Mouse (Mus musculus) forebrain, embryonic 12.5 days (tissue): ENCODE measurements at regions not wholly inside any gene's neighbourhood (a gene's known extent, or its start where the extent isn't known, plus 50 kb on each side); places are given as distances from the start of the nearest gene placed in this dataset.

ENCODE experiments used
- ATAC-seq: fragments of 200-750 bp; cut with Nextera tagmentation; 2 replicates; pipeline ENCODE4 v1.8.0; 2017; ENCODE audit warnings: moderate TSS enrichment; ENCODE audit not compliant: low FRiP score
- H3K27ac ChIP-seq: fragments of 300-500 bp; sonication (generic); 2 replicates; pipeline ENCODE4 v1.5.1; 2016; ENCODE audit warnings: mild to moderate bottlenecking
- H3K27me3 ChIP-seq: fragments of 300-500 bp; sonication (generic); 2 replicates; pipeline ENCODE4 v1.6.1; 2016; ENCODE audit warnings: mild to moderate bottlenecking
- H3K36me3 ChIP-seq: fragments of 300-500 bp; sonication (generic); replicated peaks from 2 replicates; pipeline ENCODE4 v1.6.1; 2016; ENCODE audit warnings: mild to moderate bottlenecking
- H3K4me1 ChIP-seq: fragments of 300-500 bp; sonication (generic); 2 replicates; pipeline ENCODE4 v1.6.1; 2016
- H3K4me2 ChIP-seq: fragments of 300-500 bp; sonication (generic); 2 replicates; pipeline ENCODE4 v1.6.1; 2016; ENCODE audit warnings: mild to moderate bottlenecking, moderate library complexity
- H3K4me3 ChIP-seq: fragments of 300-500 bp; sonication (generic); replicated peaks from 2 replicates; pipeline ENCODE4 v1.5.1; 2016; ENCODE audit warnings: mild to moderate bottlenecking
- H3K9ac ChIP-seq: fragments of 300-500 bp; sonication (generic); 2 replicates; pipeline ENCODE4 v1.6.1; 2016; ENCODE audit warnings: mild to moderate bottlenecking
- H3K9me3 ChIP-seq: fragments of 300-500 bp; sonication (generic); 2 replicates; pipeline ENCODE4 v1.6.1; 2016
- WGBS: fragments of 180-500 bp; shearing (Covaris S2); methylation state at CpG from one replicate; pipeline ENCODE4 v1.1.7; 2016; 5-methylcytosine and 5-hydroxymethylcytosine counted together

DNA sequence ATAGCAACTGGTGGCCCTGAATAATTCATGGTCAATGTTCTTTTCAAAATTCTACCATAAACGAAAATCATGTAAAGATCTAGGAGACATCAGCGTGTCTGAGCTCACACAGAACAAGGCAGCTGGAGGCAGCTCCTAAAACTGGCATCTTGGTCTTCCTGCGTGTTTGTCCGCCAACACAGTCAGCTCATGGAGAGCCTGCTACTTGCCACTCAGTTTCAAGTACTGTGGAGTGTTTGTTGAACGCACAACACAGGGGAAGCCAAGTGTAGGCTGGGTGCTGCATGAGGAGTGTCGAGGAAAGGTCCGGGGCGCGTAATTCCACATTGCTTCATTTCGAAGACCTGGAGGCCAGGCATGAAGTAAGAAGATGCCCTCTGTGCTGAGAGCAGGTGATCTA is 139.0 kb upstream of the Frmd6 start:
- Histone ChIP-seq H3K27me3 (no peaks in the 10 kb centered on the region), H3K4me3 (no peak overlapping the region), H3K9me3 (no peaks in the 10 kb centered on the region), H3K27ac (no peak overlapping the region), H3K4me1 (peaks cover 16% of the 10 kb centered on the region), H3K9ac (no peak overlapping the region), H3K4me2 (no peak overlapping the region), H3K36me3 (no peaks in the 10 kb centered on the region)
- no peak for ATAC-seq
- 94% methylated on average over 10 of the region's 10 CpGs for WGBS

- Histone ChIP-seq H3K27ac (no peak overlapping the region), H3K4me1 (peaks cover 16% of the 10 kb centered on the region), H3K4me3 (no peak overlapping the region), H3K36me3 (no peaks in the 10 kb centered on the region), H3K27me3 (no peaks in the 10 kb centered on the region), H3K4me2 (no peak overlapping the region), H3K9ac (no peak overlapping the region), H3K9me3 (no peaks in the 10 kb centered on the region)
- ATAC-seq: no peak
- whole genome bisulfite sequencing: 87% methylated on average over 12 of the region's 12 CpGs
Measured at GRCm38 (mm10) chr12:70686971-70687370, 138.3 kb upstream of the Frmd6 start.

DNA sequence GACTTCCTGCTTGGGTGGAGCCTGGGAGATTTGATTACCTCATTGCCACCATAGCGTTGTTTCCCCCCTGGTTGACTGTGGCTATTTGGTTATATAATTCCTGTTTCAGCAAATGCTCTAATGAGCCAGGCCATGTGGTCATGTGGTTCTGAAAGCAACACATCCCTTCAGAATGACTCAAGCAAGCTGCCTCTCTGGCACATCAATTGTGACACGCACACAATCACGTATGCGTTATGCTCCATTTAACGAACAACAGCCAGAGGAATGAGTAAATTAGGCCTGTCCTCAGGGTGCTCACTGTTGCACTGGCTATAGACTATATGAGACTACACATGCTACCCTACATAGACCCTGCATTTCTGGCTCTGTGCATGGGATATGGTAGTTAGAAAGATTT is 130.2 kb upstream of the Frmd6 start:
- 63% methylated on average over 5 of the region's 5 CpGs for WGBS
- Histone ChIP-seq H3K4me2 (no peak overlapping the region), H3K9ac (no peak overlapping the region), H3K36me3 (no peaks in the 10 kb centered on the region), H3K27me3 (no peaks in the 10 kb centered on the region), H3K4me3 (no peak overlapping the region), H3K4me1 (no peaks in the 10 kb centered on the region), H3K27ac (no peak overlapping the region), H3K9me3 (no peaks in the 10 kb centered on the region)
- no peak for ATAC-seq

DNA sequence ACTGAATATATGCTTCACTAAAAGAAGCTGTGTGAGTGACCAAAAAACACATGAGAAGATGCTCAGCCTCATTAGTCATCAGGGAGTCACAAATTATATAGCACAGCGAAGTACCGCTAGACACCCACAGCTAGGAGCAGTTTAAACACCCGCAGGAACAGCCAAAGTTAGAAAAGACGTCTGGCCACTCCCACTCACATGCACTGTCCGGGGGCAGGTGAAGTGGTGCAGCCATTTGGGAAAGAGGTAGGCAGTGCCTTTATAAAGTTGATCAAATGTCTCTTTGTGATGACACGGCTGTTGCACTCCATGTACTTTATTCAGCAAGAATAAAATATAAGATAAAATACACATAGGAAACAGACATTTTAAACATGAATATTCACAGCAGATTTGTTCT is 129.1 kb upstream of the Frmd6 start:
- Histone ChIP-seq H3K4me3 (no peak overlapping the region), H3K9ac (no peak overlapping the region), H3K4me2 (no peak overlapping the region), H3K27me3 (no peaks in the 10 kb centered on the region), H3K36me3 (no peaks in the 10 kb centered on the region), H3K27ac (no peak overlapping the region), H3K4me1 (no peaks in the 10 kb centered on the region), H3K9me3 (no peaks in the 10 kb centered on the region)
- no peak for ATAC-seq
- WGBS: 90% methylated on average over 6 of the region's 6 CpGs

GRCm38 (mm10) chr12:70698466-70698865 is 126.8 kb upstream of the Frmd6 start:
- WGBS: 80% methylated on average over 6 of the region's 6 CpGs
- no peak for ATAC-seq

DNA sequence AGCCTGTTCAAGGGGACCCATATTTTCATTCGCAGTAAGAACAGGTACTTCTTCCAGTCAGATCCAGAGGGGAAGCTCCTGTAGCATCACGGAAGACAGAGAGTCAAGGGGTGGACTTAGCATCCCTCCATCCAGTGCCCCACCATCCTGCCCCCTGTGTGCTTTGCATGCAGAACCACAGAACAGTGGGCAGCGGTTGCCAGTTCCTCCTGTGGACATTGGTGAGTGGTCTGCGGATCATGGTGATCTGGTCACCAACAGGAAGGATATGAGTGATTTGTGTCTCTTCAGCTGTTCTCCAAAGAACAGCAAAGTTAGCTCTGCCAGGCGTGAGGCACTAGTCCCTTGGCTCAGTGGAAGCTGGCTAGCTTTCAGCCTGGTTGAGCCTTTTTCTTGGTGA is 122.8 kb upstream of the Frmd6 start:
- Histone ChIP-seq H3K9me3 (no peaks in the 10 kb centered on the region), H3K4me2 (no peak overlapping the region), H3K4me1 (no peaks in the 10 kb centered on the region), H3K27me3 (no peaks in the 10 kb centered on the region), H3K9ac (no peak overlapping the region), H3K4me3 (no peak overlapping the region), H3K36me3 (no peaks in the 10 kb centered on the region), H3K27ac (no peak overlapping the region)
- WGBS: 97% methylated on average over 5 of the region's 5 CpGs
- ATAC-seq: no peak

More at GRCm38 (mm10) chr12:70698466-70698865, 126.8 kb upstream of the Frmd6 start:
- Histone ChIP-seq H3K9me3 (no peaks in the 10 kb centered on the region), H3K36me3 (no peaks in the 10 kb centered on the region), H3K4me2 (no peak overlapping the region), H3K4me1 (no peaks in the 10 kb centered on the region), H3K27me3 (no peaks in the 10 kb centered on the region), H3K9ac (no peak overlapping the region), H3K4me3 (no peak overlapping the region), H3K27ac (no peak overlapping the region)

- no peak overlapping the region for H3K27ac ChIP-seq
- no peak overlapping the region for H3K4me2 ChIP-seq
- H3K27me3 ChIP-seq: no peaks in the 10 kb centered on the region
- 84% methylated on average over 11 of the region's 11 CpGs for WGBS
- H3K36me3 ChIP-seq: no peaks in the 10 kb centered on the region
- no peak overlapping the region for H3K4me3 ChIP-seq
- no peaks in the 10 kb centered on the region for H3K9me3 ChIP-seq
- ATAC-seq: no peak
- H3K4me1 ChIP-seq: no peaks in the 10 kb centered on the region
- no peak overlapping the region for H3K9ac ChIP-seq
Measured at GRCm38 (mm10) chr12:70706806-70707628, 118.3 kb upstream of the Frmd6 start.

DNA sequence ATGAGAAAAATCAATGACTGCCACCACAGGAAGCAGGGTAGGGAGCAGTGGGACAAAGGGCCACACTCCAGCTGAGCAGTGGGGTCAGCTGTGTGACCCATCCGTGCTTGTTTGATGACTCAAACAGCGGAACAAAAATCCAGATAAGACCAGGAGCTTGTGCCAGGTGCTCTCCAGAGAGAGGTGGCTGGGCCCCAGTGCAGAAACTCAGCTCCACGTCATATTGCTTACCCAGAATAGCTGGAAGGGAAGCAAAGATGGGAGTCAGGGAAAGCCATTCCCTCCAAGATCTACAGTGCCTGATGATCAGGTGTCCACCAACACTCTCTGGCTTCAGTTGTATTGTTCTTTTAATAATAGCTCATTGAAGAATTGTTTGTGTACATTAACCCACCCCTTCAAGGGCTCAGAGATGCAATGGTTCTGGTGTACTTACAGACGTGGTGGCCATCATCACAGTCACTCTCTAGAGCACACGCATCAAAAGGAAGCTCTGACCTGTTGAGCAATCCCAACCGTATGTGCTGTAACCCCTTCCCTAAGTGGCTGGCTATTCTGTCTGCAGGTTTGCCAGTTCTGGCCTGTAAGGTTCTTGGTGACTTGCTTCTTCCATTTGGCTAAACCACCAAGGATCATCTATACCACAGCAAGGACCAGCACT is 117.6 kb upstream of the Frmd6 start:
- 75% methylated on average over 6 of the region's 6 CpGs for WGBS
- no peak for ATAC-seq
- no peaks in the 10 kb centered on the region for H3K4me1 ChIP-seq

DNA sequence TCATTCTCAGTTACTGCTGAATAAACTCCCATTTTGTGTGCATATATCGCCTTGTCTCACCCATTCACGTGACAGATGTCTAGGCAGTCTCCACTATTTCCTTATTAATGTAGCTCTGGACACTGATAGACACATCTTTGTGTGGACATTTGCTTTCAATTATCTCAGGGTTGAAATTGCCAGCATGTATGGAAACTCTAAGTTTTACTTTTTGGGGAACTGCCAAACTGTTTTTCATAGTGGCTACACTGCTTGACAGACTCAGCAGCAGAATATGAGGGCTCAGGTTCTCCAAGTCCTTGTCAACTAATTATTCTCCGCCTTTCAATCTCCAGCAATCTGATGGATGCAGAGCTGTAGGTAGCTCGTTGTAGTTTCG is 117.0 kb upstream of the Frmd6 start:
- 78% methylated on average over 5 of the region's 5 CpGs for WGBS

More for the DNA sequence above, 117.6 kb upstream of the Frmd6 start:
- Histone ChIP-seq H3K27ac (no peak overlapping the region), H3K4me3 (no peak overlapping the region), H3K4me2 (no peak overlapping the region), H3K36me3 (no peaks in the 10 kb centered on the region), H3K9me3 (no peaks in the 10 kb centered on the region), H3K27me3 (no peaks in the 10 kb centered on the region), H3K9ac (no peak overlapping the region)

DNA sequence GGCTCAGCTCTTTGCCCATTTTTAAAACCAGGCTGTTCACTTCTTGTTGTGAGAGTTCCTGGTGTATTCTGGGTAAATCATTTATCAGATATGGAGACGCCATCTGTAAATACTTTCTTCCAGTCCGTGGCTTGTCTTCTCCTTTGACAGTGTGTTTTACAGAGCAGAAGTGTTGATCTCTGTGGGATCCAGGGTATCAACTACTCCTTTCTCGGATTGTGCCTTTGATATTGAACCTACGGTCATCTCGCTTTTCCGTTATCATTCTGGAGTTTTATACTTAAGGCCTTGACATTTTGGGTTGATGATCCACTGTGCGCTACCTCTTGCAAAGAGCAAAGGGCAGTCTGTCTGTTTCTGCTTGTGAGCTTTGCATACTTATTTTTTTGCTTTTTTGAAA is 115.0 kb upstream of the Frmd6 start:
- no peaks in the 10 kb centered on the region for H3K36me3 ChIP-seq
- no peak overlapping the region for H3K27ac ChIP-seq
- H3K27me3 ChIP-seq: no peaks in the 10 kb centered on the region
- WGBS: 91% methylated on average over 7 of the region's 7 CpGs
- H3K9ac ChIP-seq: no peak overlapping the region
- no peak overlapping the region for H3K4me3 ChIP-seq
- no peaks in the 10 kb centered on the region for H3K9me3 ChIP-seq
- no peak overlapping the region for H3K4me2 ChIP-seq
- H3K4me1 ChIP-seq: peaks cover 7% of the 10 kb centered on the region
- no peak for ATAC-seq

More for the DNA sequence above, 117.0 kb upstream of the Frmd6 start:
- Histone ChIP-seq H3K9ac (no peak overlapping the region), H3K4me2 (no peak overlapping the region), H3K36me3 (no peaks in the 10 kb centered on the region), H3K27ac (no peak overlapping the region), H3K27me3 (no peaks in the 10 kb centered on the region), H3K9me3 (no peaks in the 10 kb centered on the region), H3K4me3 (no peak overlapping the region), H3K4me1 (no peaks in the 10 kb centered on the region)
- ATAC-seq: no peak

- no peak overlapping the region for H3K4me3 ChIP-seq
- H3K9ac ChIP-seq: no peak overlapping the region
- 80% methylated on average over 5 of the region's 5 CpGs for WGBS
- no peak overlapping the region for H3K27ac ChIP-seq
- H3K4me2 ChIP-seq: no peak overlapping the region
- ATAC-seq: no peak
- no peaks in the 10 kb centered on the region for H3K36me3 ChIP-seq
- H3K9me3 ChIP-seq: no peaks in the 10 kb centered on the region
- H3K27me3 ChIP-seq: no peaks in the 10 kb centered on the region
- peaks cover 7% of the 10 kb centered on the region for H3K4me1 ChIP-seq
Measured at GRCm38 (mm10) chr12:70711030-70711429, 114.3 kb upstream of the Frmd6 start.

DNA sequence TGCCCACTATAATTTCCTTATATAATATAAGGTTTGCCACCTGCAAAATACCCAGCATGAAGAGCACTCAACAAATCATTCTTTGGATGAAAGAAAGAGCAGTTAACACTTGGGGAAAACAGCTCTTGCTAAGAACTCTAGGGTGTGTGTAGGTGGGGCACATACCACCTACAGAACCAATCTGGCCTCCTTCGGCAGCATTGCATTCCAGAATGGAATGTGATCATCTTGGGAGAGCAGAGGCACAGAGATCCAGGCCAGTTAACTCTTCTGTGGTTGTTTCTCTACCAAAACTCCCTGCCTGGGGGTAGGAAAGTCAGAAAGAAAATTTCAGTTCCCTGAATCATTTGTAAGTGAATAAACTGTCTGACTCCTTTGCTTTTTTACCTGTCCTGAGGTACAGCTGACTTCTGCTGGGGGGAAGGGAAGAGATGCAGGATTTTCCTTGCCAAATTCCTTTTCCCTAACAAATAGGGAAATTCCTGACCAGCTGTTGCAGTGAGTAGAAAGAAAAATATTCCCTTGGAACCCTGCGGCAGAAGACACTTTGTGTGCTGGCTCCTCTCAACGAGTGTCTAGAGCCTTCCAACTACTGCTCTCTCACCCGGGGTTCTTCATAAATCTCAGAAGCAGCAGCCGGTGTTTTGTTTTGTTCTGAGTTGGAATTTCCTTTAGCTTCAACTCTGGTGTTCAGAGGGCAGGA is 112.8 kb upstream of the Frmd6 start:
- ATAC-seq: no peak
- Histone ChIP-seq H3K4me1 (peaks cover 7% of the 10 kb centered on the region), H3K9me3 (no peaks in the 10 kb centered on the region), H3K9ac (no peak overlapping the region), H3K36me3 (no peaks in the 10 kb centered on the region), H3K27ac (no peak overlapping the region), H3K27me3 (no peaks in the 10 kb centered on the region), H3K4me2 (no peak overlapping the region), H3K4me3 (no peak overlapping the region)
- WGBS: 69% methylated on average over 5 of the region's 5 CpGs
